Mouse (Mus musculus) embryo, embryonic 11.5 days (tissue): ENCODE data around the gene Cdk18.
A peak's percentile ranks its signal among the peaks of the same experiment; 100 is the strongest.
"Not testable (repeated sequence)": the region's sequence is repeated elsewhere in the genome, so short reads cannot be mapped to it uniquely, and the experiment has no call there.

ENCODE experiments used
- DNase-seq: peaks from one replicate; pipeline ENCODE4 v3.0.0-alpha.2; 2012; ENCODE audit warnings: low read depth, low spot score

Cdk18 gene

GRCm38 (mm10) chr1:132139416-132139864, at the start of gene Cdk18:
Gene Cdk18, minus strand, starts transcription at chr1:132139684.
- DNase-seq: peak; percentile 47

- no peak for DNase-seq
Observed at GRCm38 (mm10) chr1:132189231-132189630, 49.7 kb upstream of the Cdk18 start.

- no peak for DNase-seq
Observed at GRCm38 (mm10) chr1:132188442-132189066, 49.1 kb upstream of the Cdk18 start.

GRCm38 (mm10) chr1:132186303-132186702, 46.8 kb upstream of the Cdk18 start:
- DNase-seq: no peak

GRCm38 (mm10) chr1:132171619-132172018, 32.1 kb upstream of the Cdk18 start:
- no peak for DNase-seq

- DNase-seq: no peak
Observed at GRCm38 (mm10) chr1:132170698-132171097, 31.2 kb upstream of the Cdk18 start.

GRCm38 (mm10) chr1:132168115-132168767, 28.8 kb upstream of the Cdk18 start:
- no peak for DNase-seq

- no peak for DNase-seq
Observed at GRCm38 (mm10) chr1:132165859-132166258, 26.4 kb upstream of the Cdk18 start.

- DNase-seq: no peak
Observed at GRCm38 (mm10) chr1:132164780-132165518, 25.5 kb upstream of the Cdk18 start.

- DNase-seq: not testable (repeated sequence)
Observed at GRCm38 (mm10) chr1:132162618-132163017, 23.1 kb upstream of the Cdk18 start.

GRCm38 (mm10) chr1:132161211-132161880, 21.9 kb upstream of the Cdk18 start:
- DNase-seq: no peak

GRCm38 (mm10) chr1:132159681-132160080, 20.2 kb upstream of the Cdk18 start:
- DNase-seq: no peak

GRCm38 (mm10) chr1:132158741-132159140, 19.3 kb upstream of the Cdk18 start:
- DNase-seq: no peak

GRCm38 (mm10) chr1:132157808-132158207, 18.3 kb upstream of the Cdk18 start:
- no peak for DNase-seq

- peak; percentile 77 for DNase-seq
Observed at GRCm38 (mm10) chr1:132157016-132157781, 17.7 kb upstream of the Cdk18 start.

- peak; percentile 77 for DNase-seq
Observed at GRCm38 (mm10) chr1:132155737-132156136, 16.3 kb upstream of the Cdk18 start.

GRCm38 (mm10) chr1:132153691-132154090, 14.2 kb upstream of the Cdk18 start:
- DNase-seq: no peak

- DNase-seq: no peak
Observed at GRCm38 (mm10) chr1:132153086-132153690, 13.7 kb upstream of the Cdk18 start.

GRCm38 (mm10) chr1:132151908-132152307, 12.4 kb upstream of the Cdk18 start:
- DNase-seq: no peak

- no peak for DNase-seq
Observed at GRCm38 (mm10) chr1:132150817-132151601, 11.5 kb upstream of the Cdk18 start.
